Mouse (Mus musculus) heart, embryonic 14.5 days (tissue): ENCODE measurements at regions not wholly inside any gene's neighbourhood (a gene's known extent, or its start where the extent isn't known, plus 50 kb on each side); places are given as distances from the start of the nearest gene placed in this dataset.

Source experiments
- ATAC-seq: fragments of 200-750 bp; cut with Nextera tagmentation; 2 replicates; pipeline ENCODE4 v1.8.0; 2017; ENCODE audit warnings: low read depth, moderate TSS enrichment; ENCODE audit not compliant: insufficient number of reproducible peaks, insufficient read depth, low FRiP score
- H3K27ac ChIP-seq, 2 experiments: fragments of 200-500 bp in 1 of 2; fragments of 300-500 bp in 1 of 2; sonication (generic) in 1 of 2; replicated peaks in 1 of 2; 2 replicates each; pipeline ENCODE4 v1.5.1; 2012 to 2014; ENCODE audit warnings: low read depth in 2 of 2, low read length in 2 of 2, control low read depth in 1 of 2, mild to moderate bottlenecking in 1 of 2, mixed read lengths in 1 of 2; ENCODE audit not compliant: control insufficient read depth in 1 of 2, insufficient read depth in 1 of 2
- H3K27me3 ChIP-seq: fragments of 300-500 bp; sonication (generic); 2 replicates; pipeline ENCODE4 v1.6.1; 2014; ENCODE audit warnings: mild to moderate bottlenecking, low read length, control low read depth; ENCODE audit not compliant: control insufficient read depth, insufficient read depth
- H3K36me3 ChIP-seq: fragments of 300-500 bp; sonication (generic); 2 replicates; pipeline ENCODE4 v1.6.1; 2014; ENCODE audit warnings: mild to moderate bottlenecking, control low read depth, low read length, mixed read lengths; ENCODE audit not compliant: control insufficient read depth, insufficient read depth
- H3K4me1 ChIP-seq, 2 experiments: fragments of 200-500 bp in 1 of 2; fragments of 300-500 bp in 1 of 2; sonication (generic) in 1 of 2; 2 replicates each; pipeline ENCODE4 v1.6.1; 2012 to 2014; ENCODE audit warnings: low read length in 2 of 2, control low read depth in 1 of 2, mixed read lengths in 1 of 2; ENCODE audit not compliant: control insufficient read depth in 2 of 2, insufficient read depth in 2 of 2
- H3K4me2 ChIP-seq: fragments of 300-500 bp; sonication (generic); 2 replicates; pipeline ENCODE4 v1.6.1; 2014; ENCODE audit warnings: mild to moderate bottlenecking, low read length
- H3K4me3 ChIP-seq, 2 experiments: fragments of 200-500 bp in 1 of 2; fragments of 300-500 bp in 1 of 2; sonication (generic) in 1 of 2; 2 replicates each; pipeline ENCODE4 v1.5.1; 2012 to 2014; ENCODE audit warnings: low read length in 2 of 2, mild to moderate bottlenecking in 2 of 2, control low read depth in 1 of 2, low read depth in 1 of 2, moderate library complexity in 1 of 2; ENCODE audit not compliant: control insufficient read depth in 1 of 2, insufficient read depth in 1 of 2
- H3K9ac ChIP-seq: fragments of 300-500 bp; sonication (generic); 2 replicates; pipeline ENCODE4 v1.6.1; 2014; ENCODE audit warnings: mild to moderate bottlenecking, low read length
- H3K9me3 ChIP-seq: fragments of 300-500 bp; sonication (generic); 2 replicates; pipeline ENCODE4 v1.6.1; 2016; ENCODE audit warnings: low read length, control low read depth; ENCODE audit not compliant: control insufficient read depth
- WGBS: fragments of 180-500 bp; shearing (Covaris S2); extraction: QIAGEN DNeasy Blood & Tissue Kit; methylation state at CpG from one replicate; pipeline ENCODE4 v1.1.7; 2014; 5-methylcytosine and 5-hydroxymethylcytosine counted together

- Histone ChIP-seq H3K4me1 (no peaks in the 10 kb centered on the region; a peak in 1 of 4 replicates), H3K27ac (no peak overlapping the region), H3K9ac (no peak overlapping the region), H3K36me3 (no peaks in the 10 kb centered on the region), H3K27me3 (no peaks in the 10 kb centered on the region), H3K4me3 (no peak overlapping the region), H3K4me2 (no peak overlapping the region), H3K9me3 (0 out of 2 replicates have a peak, but pooled peaks cover 4% of the 10 kb centered on the region)
- no peak for ATAC-seq
- 52% methylated on average over 6 of the region's 6 CpGs for WGBS
Observed at GRCm38 (mm10) chr1:153986632-153987031, 86.6 kb upstream of the Teddm2 start.

GRCm38 (mm10) chr1:153988297-153988696 lies 88.3 kb upstream of the Teddm2 start:
- no peaks in the 10 kb centered on the region; a peak in 1 of 4 replicates for H3K4me1 ChIP-seq
- no peaks in the 10 kb centered on the region for H3K27me3 ChIP-seq
- WGBS, result 64% methylated on average over 2 of the region's 2 CpGs
- no peak overlapping the region for H3K4me3 ChIP-seq
- no peak overlapping the region for H3K4me2 ChIP-seq
- H3K9me3 ChIP-seq, result 0 out of 2 replicates have a peak, but pooled peaks cover 4% of the 10 kb centered on the region
- no peak overlapping the region for H3K27ac ChIP-seq
- H3K9ac ChIP-seq, result no peak overlapping the region
- no peak for ATAC-seq
- H3K36me3 ChIP-seq, result no peaks in the 10 kb centered on the region

GRCm38 (mm10) chr1:153990651-153991435 lies 90.8 kb upstream of the Teddm2 start:
- no peak overlapping the region for H3K4me3 ChIP-seq
- H3K9ac ChIP-seq, result no peak overlapping the region
- H3K4me2 ChIP-seq, result no peak overlapping the region
- 81% methylated on average over 11 of the region's 11 CpGs for WGBS
- no peak overlapping the region for H3K27ac ChIP-seq
- H3K4me1 ChIP-seq, result no peaks in the 10 kb centered on the region; a peak in 1 of 4 replicates
- H3K9me3 ChIP-seq, result peaks cover 9% of the 10 kb centered on the region; the same call in 1 of the 2 replicates
- H3K36me3 ChIP-seq, result no peaks in the 10 kb centered on the region
- ATAC-seq, result no peak
- H3K27me3 ChIP-seq, result no peaks in the 10 kb centered on the region

- no peak for ATAC-seq
- WGBS, result 62% methylated on average over 3 of the region's 3 CpGs
- Histone ChIP-seq H3K36me3 (no peaks in the 10 kb centered on the region), H3K4me1 (no peaks in the 10 kb centered on the region), H3K9ac (no peak overlapping the region), H3K9me3 (peaks cover 7% of the 10 kb centered on the region; the same call in 1 of the 2 replicates), H3K27ac (no peak overlapping the region), H3K4me3 (no peak overlapping the region), H3K4me2 (no peak overlapping the region), H3K27me3 (no peaks in the 10 kb centered on the region)
Observed at GRCm38 (mm10) chr1:153992466-153992865, 92.4 kb upstream of the Teddm2 start.

GRCm38 (mm10) chr1:153994871-153995270 lies 94.8 kb upstream of the Teddm2 start:
- Histone ChIP-seq H3K27me3 (no peaks in the 10 kb centered on the region), H3K36me3 (no peaks in the 10 kb centered on the region), H3K9ac (no peak overlapping the region), H3K27ac (no peak overlapping the region), H3K4me3 (no peak overlapping the region), H3K4me1 (no peaks in the 10 kb centered on the region), H3K4me2 (no peak overlapping the region), H3K9me3 (peaks cover 7% of the 10 kb centered on the region; the same call in 1 of the 2 replicates)
- 86% methylated on average over 4 of the region's 4 CpGs for WGBS
- ATAC-seq, result no peak

GRCm38 (mm10) chr1:153997201-153998181 lies 97.5 kb upstream of the Teddm2 start:
- Histone ChIP-seq H3K9ac (no peak overlapping the region), H3K4me1 (no peaks in the 10 kb centered on the region), H3K4me2 (no peak overlapping the region), H3K36me3 (no peaks in the 10 kb centered on the region), H3K27me3 (no peaks in the 10 kb centered on the region), H3K4me3 (no peak overlapping the region), H3K9me3 (peaks cover 7% of the 10 kb centered on the region; the same call in 1 of the 2 replicates), H3K27ac (no peak overlapping the region)
- no peak for ATAC-seq
- 81% methylated on average over 15 of the region's 15 CpGs for WGBS

- H3K27ac ChIP-seq, result no peak overlapping the region
- no peak overlapping the region for H3K4me2 ChIP-seq
- H3K27me3 ChIP-seq, result no peaks in the 10 kb centered on the region
- H3K9me3 ChIP-seq, result no peaks in the 10 kb centered on the region
- H3K4me1 ChIP-seq, result no peaks in the 10 kb centered on the region
- no peaks in the 10 kb centered on the region for H3K36me3 ChIP-seq
- no peak overlapping the region for H3K9ac ChIP-seq
- no peak for ATAC-seq
- H3K4me3 ChIP-seq, result no peak overlapping the region
- 44% methylated on average over 6 of the region's 6 CpGs for WGBS
Observed at GRCm38 (mm10) chr1:153999776-154000175, 99.7 kb upstream of the Teddm2 start.
